Mouse (Mus musculus): Measurements from ENCODE around the gene Prkag2.

DNA sequence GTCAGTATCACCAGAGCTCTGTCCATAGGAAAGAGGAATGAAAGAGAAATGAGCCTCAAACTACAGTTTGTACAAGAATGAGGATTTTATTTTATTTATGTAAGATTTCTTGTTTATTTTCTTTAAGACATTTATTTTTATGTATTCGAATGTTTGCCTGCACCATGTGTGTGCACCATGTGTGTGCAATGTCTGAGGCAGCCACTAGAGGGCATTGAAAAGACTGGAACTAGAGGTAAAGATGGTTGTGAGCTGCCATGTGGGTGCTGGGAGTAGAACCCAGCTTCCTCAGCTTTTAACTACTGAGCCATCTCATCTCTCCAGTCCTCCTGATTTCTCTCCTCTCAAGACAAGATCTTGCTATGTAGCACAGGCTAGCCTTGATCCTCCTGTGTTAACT lies 166.7 kb downstream of the Prkag2 start:
- TF ChIP-seq CTCF (IDR thresholded peaks at IDR 0.05; ENCODE audit: low read depth) (peak; percentile 47), EP300 (IDR thresholded peaks at IDR 0.05; ENCODE audit: low read depth) (no peak)
